Mouse (Mus musculus): ENCODE results near the gene Cfap61.

Gene Cfap61

GRCm38 (mm10) chr2:145982317-145983045 is 47.9 kb downstream of the Cfap61 start:
- POLR2A ChIA-PET = interaction anchor here in 1 of 4 experiments (0.7 kb wide), 1 partner anchor 211 kb away, joined by 3 read pairs; no protein-coding TSS in a partner anchor
- CTCF ChIA-PET = no interaction called here

GRCm38 (mm10) chr2:145987757-145988156 is 53.2 kb downstream of the Cfap61 start:
- CTCF ChIA-PET = no interaction called here

GRCm38 (mm10) chr2:145990446-145990845 is 55.9 kb downstream of the Cfap61 start:
- CTCF ChIA-PET = no interaction called here
- POLR2A ChIA-PET = interaction anchor here in 1 of 4 experiments (0.6 kb wide), 1 partner anchor 78 kb away, joined by 3 read pairs; no protein-coding TSS in a partner anchor

More at GRCm38 (mm10) chr2:145987757-145988156, 53.2 kb downstream of the Cfap61 start:
- POLR2A ChIA-PET = no interaction called here

- POLR2A ChIA-PET = no interaction called here
- CTCF ChIA-PET = no interaction called here
Measured at GRCm38 (mm10) chr2:145996472-145996871, 61.9 kb downstream of the Cfap61 start.

- ChIA-PET POLR2A (interaction anchor here in 1 of 4 experiments (0.6 kb wide), 1 partner anchor 1295 kb away, joined by 3 read pairs; no protein-coding TSS in a partner anchor), CTCF (no interaction called here)
Measured at GRCm38 (mm10) chr2:145997956-145998525, 63.5 kb downstream of the Cfap61 start.

GRCm38 (mm10) chr2:146008801-146009200 is 74.2 kb downstream of the Cfap61 start:
- CTCF ChIA-PET = no interaction called here
- POLR2A ChIA-PET = no interaction called here

GRCm38 (mm10) chr2:146009596-146010349 is 75.2 kb downstream of the Cfap61 start:
- CTCF ChIA-PET = no interaction called here
- POLR2A ChIA-PET = interaction anchor here in 2 of 4 experiments (0.5 to 0.6 kb wide), 2 partner anchors 20 to 1848 kb away, joined by 3 read pairs; no protein-coding TSS in a partner anchor

GRCm38 (mm10) chr2:146010816-146011215 is 76.2 kb downstream of the Cfap61 start:
- ChIA-PET CTCF (no interaction called here), POLR2A (interaction anchor here in 1 of 4 experiments (0.5 kb wide), 1 partner anchor 12 kb away, joined by 3 read pairs; no protein-coding TSS in a partner anchor)

- ChIA-PET POLR2A (no interaction called here), CTCF (no interaction called here)
Measured at GRCm38 (mm10) chr2:146015341-146016186, 81.0 kb downstream of the Cfap61 start.

- POLR2A ChIA-PET = interaction anchor here in 1 of 4 experiments (0.6 kb wide), 1 partner anchor 12 kb away, joined by 3 read pairs; no protein-coding TSS in a partner anchor
Measured at GRCm38 (mm10) chr2:146022846-146023245, 88.3 kb downstream of the Cfap61 start.

GRCm38 (mm10) chr2:146043640-146044039 is 109.1 kb downstream of the Cfap61 start:
- CTCF ChIA-PET = no interaction called here
- POLR2A ChIA-PET = no interaction called here

More at GRCm38 (mm10) chr2:146022846-146023245, 88.3 kb downstream of the Cfap61 start:
- CTCF ChIA-PET = no interaction called here

GRCm38 (mm10) chr2:146044926-146045890 is 110.6 kb downstream of the Cfap61 start:
- CTCF ChIA-PET = no interaction called here

GRCm38 (mm10) chr2:146047691-146048090 is 113.1 kb downstream of the Cfap61 start:
- POLR2A ChIA-PET = no interaction called here
- CTCF ChIA-PET = interaction anchor here in 1 of 4 experiments (0.6 kb wide), 1 partner anchor 192 kb away, joined by 3 read pairs; no protein-coding TSS in a partner anchor

More at GRCm38 (mm10) chr2:146044926-146045890, 110.6 kb downstream of the Cfap61 start:
- POLR2A ChIA-PET = interaction anchor here in 1 of 4 experiments (0.5 kb wide), 1 partner anchor 397 kb away, joined by 3 read pairs; no protein-coding TSS in a partner anchor

- CTCF ChIA-PET = interaction anchor here in 2 of 4 experiments (0.5 to 0.6 kb wide), 2 partner anchors 191 to 1286 kb away, joined by 3 read pairs; no protein-coding TSS in a partner anchor
- POLR2A ChIA-PET = interaction anchor here in 1 of 4 experiments (0.9 kb wide), 1 partner anchor 12 kb away, joined by 3 read pairs; no protein-coding TSS in a partner anchor
Measured at GRCm38 (mm10) chr2:146048221-146048829, 113.7 kb downstream of the Cfap61 start.

GRCm38 (mm10) chr2:146049339-146049738 is 114.8 kb downstream of the Cfap61 start:
- CTCF ChIA-PET = interaction anchor here in 3 of 4 experiments (0.8 to 1.2 kb wide), 5 partner anchors 15 to 564 kb away, joined by 3 to 4 read pairs (median 4); no protein-coding TSS in a partner anchor
- POLR2A ChIA-PET = interaction anchor here (0.6 to 1.4 kb wide), 6 partner anchors 13 to 1592 kb away, joined by 3 to 7 read pairs (median 4); no protein-coding TSS in a partner anchor

- POLR2A ChIA-PET = interaction anchor here in 2 of 4 experiments (0.6 to 1.4 kb wide), 3 partner anchors 14 to 274 kb away, joined by 3 to 7 read pairs (median 3); no protein-coding TSS in a partner anchor
- CTCF ChIA-PET = interaction anchor here in 2 of 4 experiments (0.6 to 1.2 kb wide), 6 partner anchors 14 to 563 kb away, joined by 3 to 4 read pairs (median 3); no protein-coding TSS in a partner anchor
Measured at GRCm38 (mm10) chr2:146050069-146050468, 115.5 kb downstream of the Cfap61 start.

GRCm38 (mm10) chr2:146051334-146051733 is 116.8 kb downstream of the Cfap61 start:
- POLR2A ChIA-PET = interaction anchor here in 1 of 4 experiments (1.1 kb wide), 1 partner anchor 34 kb away, joined by 3 read pairs; no protein-coding TSS in a partner anchor
- CTCF ChIA-PET = no interaction called here
